Mouse (Mus musculus) spleen, adult 18-20 months (tissue): Measurements from ENCODE around the gene Fzd7.
A peak's percentile ranks its signal among the peaks of the same experiment; 100 is the strongest.

Source experiments
- DNase-seq, 2 experiments: peaks; one replicate each; pipeline ENCODE4 v3.0.0; 2022; ENCODE audit warnings: mixed read lengths in 2 of 2

The Fzd7 gene

DNA sequence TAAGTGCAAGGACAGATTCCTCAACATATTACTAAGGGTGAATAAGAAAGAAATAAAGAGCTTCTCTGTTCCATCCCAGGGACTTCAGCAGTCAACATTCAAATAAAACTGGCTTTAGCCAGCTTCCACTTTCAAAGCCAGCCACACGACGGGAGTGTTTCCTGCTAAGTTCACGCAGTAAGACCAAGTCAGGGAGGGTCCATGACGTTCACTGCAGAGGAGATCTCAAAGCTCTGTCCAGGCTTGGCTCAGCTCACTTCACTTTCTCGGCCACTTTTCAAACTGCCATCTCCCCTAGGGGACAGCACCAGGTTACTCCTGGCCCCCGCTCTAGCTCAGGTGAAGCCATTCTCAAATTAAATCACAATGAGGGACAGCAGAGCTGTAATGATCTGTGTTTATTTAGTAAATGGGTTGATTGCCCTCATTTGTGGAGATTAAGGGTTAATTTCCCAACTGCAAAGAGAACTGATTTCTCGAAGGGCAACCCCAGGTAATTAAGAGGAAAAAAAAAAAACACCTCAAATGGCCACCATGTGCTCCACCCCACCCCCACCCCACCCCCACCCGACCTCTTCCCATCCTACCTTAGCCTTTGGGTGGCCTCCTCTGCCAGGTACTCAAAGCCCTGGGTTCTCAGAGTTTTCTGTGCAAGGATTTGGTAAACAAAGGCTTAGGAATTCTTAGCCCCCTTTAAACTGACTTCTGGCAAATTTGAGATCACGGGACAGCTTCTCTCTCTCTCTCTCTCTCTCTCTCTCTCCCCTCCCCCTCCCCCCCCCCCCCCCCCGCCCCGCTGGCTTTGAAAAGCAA is 9.7 kb upstream of the Fzd7 start:
- no peak for DNase-seq

DNA sequence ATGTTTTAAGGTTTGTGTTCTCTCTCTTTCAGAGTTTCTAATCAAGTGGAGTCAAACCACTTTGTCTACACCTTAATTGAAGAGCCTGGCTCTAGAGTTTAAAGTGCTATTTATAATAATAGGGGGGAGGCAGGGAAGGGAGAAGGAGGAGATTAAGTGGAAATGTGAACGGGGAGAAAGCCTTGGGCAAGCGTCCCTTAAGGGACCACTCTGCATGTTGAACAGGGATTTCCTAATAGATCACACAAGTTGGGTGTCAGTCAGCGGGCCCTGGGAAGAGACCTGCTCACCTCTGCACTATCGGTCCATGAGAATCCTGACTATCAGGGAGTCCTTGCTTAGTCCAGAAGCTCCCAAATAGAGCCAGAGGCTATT is 9.1 kb upstream of the Fzd7 start:
- DNase-seq, result no peak

DNA sequence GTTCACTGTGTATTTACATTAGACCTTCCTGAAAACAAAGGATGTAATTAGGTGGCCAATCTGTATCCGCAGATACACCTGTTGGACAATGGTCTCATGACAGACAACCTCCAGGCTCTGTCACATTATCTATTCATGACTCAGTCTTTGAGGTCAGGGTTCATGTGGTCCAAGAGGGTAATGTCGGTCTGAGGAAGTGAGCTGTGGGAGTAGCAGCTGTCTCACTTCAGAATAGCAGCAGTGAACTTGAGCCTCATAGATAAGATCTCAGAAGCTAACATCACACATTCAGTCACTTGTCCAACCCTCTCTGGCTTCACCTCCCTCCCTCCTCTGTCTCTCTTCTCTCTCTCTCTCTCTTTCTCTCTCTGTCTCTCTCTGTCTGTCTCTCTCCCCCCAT is 6.6 kb upstream of the Fzd7 start:
- DNase-seq, result no peak

DNA sequence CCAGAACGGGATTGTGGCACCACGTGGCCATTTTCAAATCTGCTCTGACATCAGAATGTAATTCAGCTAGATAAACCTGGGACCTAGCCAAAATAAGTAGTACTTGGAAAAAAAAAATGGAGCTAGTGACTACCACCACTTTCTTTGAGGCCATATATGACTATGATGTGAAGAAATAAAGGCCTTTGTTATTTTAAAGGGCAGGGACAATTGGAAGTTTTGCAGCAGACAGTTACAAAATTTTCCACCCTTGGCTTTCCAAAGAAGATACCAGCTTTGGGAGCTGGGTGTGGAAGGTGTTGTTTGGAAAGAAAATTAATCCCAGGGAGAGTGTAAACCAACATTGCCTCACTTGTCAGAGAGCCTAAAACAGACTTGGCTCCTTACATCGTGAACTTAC is 3.3 kb upstream of the Fzd7 start:
- no peak for DNase-seq

DNA sequence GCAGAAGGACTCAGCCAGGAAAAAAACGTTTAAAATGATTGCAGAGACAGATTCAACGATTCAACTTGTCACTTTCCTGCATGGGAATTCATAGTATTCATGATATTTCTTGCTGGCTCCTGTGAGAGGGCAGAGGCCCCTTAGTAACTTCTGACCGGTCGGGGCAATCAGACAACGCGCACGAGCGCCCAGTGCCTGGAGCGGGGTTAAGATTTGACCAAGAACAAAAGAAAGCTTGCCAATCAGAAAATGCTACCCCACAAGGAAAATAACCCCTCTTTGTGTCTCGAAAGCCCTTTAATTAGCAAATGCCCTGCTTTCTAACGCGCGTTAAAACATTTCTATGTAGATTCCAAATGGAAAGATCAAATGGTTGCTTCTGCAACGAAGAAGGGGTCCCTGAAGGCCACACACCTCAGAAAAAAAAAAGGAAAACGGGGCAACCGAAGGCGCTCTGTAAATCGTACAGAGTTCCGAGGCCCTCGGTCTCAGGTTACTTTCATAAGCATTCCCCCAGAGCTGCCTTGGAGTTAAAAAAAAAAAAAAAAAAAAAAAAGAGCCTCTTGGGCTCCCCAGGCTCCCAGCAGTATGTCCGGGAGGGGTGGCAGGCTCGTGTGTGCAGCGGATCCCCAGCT is 1.3 kb upstream of the Fzd7 start:
- DNase-seq, result no peak

DNA sequence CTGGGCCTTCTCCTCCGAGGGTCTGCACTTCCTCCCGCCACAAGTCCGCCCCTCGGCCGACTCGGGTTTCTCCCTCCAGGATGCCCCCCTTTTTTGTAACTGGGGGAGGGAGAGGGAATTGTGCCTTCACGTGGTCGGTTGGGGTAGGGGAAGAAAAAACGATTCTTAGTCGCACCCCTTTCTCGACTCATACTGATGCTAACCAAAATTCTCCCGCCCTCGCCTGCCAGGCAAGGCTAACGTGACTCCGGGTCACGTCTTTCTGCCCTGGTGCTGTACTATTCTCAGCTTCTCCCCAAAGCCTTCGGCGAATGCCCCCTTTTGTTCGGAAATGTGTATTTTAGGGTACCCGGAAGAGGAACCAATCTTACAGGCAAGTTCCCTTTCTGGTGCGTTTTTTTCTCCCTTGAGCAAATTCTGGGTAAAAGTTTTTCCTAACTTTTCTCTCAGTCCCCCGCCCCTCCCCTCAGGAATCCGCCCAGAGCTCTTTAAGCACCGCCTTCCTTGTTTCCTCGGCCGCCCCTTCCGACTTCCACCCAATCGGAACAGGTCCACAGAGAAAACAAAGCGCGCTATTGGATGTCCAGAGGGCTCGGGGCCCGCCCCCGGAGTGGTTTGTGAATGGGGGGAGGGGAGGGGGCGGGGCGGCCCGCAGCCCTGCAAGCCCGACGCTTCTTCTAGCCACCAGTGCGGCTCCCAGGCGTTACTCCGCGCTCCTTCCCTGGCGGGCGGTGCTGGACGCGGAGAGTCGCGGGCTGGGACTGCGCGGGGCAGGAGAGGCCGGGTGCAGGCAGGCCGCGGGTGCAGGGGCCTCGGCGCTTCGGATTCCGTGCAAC is 550 bp upstream of the Fzd7 start:
- DNase-seq, result peak; percentile 80 to 81

DNA sequence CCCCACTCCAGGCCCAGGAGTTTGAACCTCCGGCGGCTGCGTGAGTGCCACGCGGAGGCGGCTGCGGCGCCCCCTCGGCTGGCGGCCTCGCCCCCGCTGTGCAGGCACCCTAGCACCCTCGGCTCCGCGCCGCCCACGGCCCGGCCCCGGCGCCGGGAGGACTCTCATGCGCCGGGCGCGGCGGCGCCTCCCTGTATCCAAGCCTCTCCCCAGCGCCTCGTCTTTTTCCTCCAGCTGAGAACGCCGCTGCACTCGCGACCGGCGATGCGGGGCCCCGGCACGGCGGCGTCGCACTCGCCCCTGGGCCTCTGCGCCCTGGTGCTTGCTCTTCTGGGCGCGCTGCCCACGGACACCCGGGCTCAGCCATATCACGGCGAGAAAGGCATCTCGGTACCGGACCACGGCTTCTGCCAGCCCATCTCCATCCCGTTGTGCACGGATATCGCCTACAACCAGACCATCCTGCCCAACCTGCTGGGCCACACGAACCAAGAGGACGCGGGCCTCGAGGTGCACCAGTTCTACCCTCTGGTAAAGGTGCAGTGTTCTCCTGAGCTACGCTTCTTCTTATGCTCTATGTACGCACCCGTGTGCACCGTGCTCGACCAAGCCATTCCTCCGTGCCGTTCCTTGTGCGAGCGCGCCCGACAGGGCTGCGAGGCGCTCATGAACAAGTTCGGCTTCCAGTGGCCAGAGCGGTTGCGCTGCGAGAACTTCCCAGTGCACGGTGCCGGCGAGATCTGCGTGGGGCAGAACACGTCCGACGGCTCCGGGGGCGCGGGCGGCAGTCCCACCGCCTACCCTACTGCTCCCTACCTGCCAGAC is 684 bp downstream of the Fzd7 start:
- peak in 1 of 2 experiments; percentile 7 for DNase-seq

DNA sequence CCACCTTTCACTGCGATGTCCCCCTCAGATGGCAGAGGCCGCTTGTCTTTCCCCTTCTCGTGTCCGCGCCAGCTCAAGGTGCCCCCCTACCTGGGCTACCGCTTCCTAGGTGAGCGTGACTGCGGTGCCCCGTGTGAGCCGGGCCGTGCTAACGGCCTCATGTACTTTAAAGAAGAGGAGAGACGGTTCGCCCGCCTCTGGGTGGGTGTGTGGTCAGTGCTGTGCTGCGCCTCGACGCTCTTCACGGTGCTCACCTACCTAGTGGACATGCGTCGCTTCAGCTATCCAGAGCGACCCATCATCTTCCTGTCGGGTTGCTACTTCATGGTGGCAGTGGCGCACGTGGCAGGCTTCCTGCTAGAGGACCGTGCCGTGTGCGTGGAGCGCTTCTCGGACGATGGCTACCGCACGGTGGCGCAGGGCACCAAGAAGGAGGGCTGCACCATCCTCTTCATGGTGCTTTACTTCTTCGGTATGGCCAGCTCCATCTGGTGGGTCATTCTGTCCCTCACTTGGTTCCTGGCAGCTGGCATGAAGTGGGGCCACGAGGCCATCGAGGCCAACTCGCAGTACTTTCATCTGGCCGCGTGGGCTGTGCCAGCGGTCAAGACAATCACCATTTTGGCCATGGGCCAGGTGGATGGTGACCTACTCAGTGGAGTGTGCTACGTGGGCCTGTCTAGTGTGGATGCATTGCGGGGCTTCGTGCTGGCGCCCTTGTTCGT is 1.5 kb downstream of the Fzd7 start:
- peak; percentile 17 to 32 for DNase-seq

DNA sequence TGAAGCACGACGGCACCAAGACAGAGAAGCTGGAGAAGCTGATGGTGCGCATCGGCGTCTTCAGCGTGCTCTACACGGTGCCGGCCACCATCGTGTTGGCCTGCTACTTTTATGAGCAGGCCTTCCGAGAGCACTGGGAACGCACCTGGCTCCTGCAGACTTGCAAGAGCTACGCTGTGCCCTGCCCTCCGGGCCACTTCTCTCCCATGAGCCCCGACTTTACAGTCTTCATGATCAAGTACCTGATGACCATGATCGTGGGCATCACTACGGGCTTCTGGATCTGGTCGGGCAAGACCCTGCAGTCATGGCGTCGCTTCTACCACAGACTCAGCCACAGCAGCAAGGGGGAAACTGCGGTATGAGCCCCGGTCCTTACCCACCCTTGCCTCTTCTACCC is 2.1 kb downstream of the Fzd7 start:
- DNase-seq, result no peak

DNA sequence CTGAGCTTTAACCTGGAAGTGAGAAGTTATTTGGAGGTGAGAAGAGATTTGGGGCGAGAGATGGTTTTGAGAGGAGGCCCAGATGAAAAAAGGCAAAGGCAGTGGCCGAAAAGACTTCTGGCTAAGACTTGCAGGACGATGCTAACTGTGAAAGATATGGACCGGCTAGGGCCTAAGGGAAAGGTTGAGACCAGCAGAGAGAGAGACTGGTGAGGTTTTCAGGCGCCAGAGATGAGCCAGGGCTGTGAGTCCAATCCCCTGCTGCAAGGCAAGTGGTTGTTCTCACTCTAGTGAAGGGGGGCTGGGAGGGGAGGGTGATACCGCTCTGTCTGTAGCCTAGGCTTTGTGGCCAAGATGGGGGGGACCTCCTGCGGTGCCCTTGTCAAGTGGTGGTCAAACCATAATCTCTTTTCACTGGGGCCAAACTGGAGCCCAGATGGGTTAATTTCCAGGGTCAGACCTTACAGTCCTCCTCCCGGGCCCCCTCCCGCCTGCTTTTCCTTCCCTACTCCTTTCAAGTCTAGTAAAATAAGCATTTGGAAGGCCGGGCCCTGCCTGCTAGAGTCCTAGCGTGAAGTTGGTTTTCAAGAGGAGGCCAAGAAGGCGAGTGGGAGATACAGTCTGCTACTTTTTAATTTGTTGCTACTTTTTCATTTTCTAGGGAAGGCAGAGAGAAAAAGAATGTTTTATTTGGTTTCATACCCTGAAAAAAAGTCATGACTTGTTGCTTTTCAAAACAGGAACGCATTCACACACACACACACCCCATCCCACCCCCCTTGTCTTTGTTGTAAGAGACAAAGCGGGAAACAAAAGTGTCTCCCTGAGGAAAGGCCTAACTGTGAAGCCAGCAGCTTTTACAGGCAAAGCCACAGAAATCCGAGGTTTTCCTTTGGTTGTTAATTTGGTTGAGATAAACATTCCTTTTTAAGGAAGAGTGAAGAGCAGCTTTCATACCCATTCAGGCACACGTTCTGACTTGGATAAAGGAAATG is 2.9 kb downstream of the Fzd7 start:
- DNase-seq, result no peak

DNA sequence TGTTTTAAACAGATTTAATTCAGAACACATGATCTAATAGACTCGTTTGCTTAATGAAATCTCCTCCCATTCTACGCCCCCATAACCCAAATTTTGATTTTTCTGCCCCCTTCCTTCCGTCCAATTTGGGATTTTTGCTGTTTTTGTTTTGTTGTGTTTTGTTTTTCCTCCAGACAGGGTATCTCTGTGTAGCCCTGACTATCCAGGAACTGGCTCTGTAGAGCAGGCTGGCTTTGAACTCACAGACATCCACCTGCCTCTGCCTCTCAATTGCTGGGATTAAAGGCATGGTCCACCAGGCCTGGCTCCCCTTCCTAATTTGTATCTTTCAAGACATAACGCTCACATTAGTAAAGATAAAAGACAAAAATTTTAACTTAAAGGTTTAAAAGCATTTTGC is 3.6 kb downstream of the Fzd7 start:
- no peak for DNase-seq

DNA sequence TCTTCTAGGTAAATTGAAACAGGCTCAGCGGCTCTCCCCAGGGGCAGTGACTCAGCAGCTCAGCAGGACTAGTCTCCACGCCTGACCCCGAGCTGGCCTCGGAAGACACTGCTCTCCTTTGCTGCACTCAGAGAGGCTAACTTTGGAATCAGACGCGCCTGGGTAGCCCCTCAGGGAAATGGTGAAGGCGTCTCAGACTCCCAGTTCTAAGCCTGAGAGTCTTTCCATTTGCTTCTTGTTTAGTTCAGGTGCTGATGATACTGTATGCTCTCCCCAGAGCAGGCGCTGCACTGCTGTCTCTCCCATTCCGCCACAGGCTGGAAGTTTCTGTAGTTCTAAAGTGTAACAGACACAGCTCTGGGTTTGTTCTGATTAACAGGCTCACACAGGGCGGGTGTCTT is 5.4 kb downstream of the Fzd7 start:
- DNase-seq, result no peak

DNA sequence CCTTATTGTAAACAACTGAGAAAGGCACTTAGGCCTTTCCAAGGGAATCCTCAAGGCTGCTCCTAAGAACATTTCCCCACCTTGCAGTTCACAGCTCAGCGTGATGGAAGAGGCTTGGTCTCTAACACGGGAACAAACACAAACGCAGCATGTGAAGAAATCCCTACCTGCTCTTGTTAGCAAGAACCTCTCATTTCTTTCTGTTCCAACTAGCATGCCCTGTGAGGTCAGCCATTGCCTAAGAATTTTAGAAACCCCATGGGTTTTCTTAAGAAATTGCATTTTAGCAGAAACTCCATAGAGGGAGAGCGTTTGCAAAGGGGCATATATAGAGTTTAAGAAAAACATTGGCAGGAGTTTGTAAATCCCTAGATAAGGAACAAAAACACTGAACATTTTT is 6.3 kb downstream of the Fzd7 start:
- no peak for DNase-seq

DNA sequence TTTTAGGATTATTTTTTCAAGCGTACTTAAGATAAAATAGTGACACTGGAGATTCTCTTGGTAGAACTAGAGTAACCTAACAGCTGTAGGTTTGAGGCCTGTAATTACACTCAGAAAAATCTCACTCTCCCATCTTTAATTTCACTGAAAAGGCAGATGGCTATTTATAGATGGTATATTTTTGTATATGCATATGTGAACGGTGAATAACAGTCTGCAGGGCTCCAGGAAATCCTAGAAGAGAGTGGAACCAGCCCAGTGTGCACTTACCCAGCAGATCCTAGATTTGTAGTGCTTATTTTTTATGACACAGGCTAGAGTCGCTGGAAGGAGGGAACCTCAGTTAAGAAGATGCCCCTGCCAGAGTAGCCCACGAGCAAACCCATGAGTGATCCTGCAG is 6.8 kb downstream of the Fzd7 start:
- DNase-seq, result no peak

DNA sequence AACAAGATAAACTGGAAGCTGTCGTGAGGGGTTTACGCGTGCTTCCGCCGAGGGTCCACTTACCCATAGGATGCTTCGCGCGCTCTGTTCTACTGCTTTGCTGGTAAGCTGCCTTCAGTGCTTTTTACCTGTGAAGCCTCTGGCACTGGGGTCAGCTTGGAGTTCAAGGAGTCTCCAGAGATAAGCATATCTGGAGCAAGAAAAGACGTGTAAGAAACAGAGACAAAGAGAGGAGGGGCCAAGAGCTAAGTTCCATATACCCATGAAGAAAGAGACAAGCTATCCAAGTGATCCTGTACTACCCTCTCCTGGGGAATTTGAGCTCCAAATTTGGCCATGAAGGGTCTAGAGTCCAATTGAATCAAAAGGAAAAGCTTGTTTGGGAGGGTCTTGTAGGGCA is 9.3 kb downstream of the Fzd7 start:
- no peak for DNase-seq

DNA sequence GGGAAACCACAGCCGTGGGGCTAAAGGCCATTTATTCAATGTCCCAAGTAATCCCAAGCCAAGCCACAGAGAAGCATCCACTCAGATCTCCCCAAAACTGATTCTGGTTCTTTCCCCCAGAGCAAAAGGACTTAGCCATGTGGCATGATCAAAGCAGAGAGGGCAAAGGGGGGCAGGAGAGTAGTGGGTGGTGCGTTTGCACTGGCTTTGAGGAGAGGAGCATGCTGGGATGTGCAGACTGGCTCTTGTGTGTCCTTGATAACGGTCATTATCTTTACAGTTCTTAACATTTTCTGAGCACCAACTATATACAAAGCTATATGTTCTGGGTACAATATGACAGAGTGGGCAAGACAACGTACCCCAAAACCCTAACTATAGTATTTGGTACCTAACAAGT is 10.2 kb downstream of the Fzd7 start:
- DNase-seq, result no peak

DNA sequence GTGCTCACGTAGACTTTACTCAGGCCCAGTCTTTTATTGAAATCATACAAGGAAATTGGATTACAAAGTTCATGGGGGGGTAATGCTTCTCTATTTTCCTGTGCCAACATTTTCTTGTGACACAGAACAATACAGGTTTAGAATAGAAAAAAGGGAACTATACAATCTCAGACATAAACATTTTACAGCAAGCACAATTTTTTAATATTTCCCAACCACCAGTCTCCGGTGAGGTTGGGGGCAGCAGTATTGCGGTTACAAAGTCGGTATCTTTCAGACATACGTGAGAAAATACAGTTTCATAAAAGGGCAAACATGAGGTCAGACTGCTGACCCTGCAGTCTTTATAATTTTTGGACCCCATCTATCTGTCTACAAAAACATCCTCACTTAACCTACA is 13.7 kb downstream of the Fzd7 start:
- no peak for DNase-seq

DNA sequence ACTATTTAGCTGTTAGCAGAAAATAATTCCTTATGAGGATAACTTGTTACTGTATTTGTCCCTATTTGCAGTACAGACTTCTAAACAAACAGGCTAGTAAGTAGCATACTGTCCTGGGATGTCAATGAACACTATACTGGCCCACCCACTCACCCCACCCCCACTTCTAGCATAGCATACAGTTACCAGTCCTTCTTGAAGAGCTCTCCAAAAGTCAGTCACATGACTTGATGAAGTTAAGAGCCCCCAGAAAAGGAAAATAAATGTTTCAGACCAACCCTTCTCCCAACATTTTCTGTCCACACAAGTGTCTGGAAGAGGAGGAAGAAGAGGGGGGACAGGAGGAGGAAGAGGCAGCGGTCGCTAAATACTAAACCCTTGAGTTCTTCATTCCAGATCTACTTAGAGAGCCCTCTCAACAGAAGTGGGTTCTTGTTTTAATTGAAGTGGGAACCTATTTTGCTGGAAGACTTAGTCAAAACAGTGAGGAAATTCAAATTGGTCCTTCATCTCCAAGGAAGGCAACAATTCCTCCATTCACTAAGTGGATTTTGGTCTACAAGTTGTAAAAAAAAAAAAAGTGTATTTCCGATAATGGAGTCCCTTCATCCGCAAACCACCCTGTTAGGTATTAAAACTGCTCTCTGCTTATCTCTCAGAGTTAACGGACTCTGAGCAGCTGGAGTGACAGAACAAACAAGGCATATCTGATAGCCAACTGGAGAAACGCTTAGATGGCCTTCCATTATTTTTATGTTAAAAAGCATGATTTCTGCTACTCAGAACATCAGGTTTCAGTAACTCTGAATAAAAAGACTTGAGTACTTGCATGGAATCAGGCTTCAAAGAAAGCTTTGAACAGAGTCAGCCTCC is 15.8 kb downstream of the Fzd7 start:
- DNase-seq, result no peak

DNA sequence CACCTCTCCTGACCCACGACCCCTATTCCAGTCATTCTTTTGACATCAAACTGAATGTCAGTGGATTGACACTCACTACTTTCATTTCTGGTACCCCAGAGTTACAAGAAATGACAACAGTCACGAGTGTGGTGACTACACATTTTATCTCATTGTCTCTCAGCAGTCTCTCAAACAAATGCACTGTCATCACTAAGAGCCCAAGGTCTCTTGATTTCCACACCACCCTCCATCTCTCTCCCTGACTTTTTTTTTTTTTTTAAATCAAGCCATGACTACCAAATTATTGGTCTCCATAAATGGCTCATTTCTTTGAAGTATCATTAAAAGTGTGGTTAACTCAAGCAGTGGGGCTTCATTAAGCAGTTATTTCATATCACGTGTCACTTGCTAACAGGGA is 17.1 kb downstream of the Fzd7 start:
- no peak for DNase-seq

DNA sequence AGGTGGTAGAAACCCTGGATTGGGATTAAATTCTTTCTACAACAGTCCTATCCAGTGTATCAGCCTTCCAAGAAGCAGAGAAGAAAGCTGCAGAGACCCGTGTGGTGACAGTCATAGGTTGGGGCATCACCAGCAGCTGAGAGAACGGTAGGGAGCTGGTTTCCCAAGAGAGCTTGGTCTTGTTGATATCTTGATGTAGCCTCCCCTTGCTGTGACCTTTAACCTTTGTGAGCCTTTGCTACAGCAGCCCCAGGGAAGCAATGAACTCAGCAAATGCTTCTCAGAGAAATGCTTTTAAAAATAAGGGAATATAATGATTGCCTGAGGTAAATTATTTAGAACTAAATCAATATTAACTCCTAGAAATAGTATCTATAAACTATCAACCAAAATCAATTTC is 20.1 kb downstream of the Fzd7 start:
- no peak for DNase-seq
